Mouse (Mus musculus) embryonic stem cell, embryonic (primary cell): ENCODE data around the gene Gm20388.

Source experiments
- CTCF ChIA-PET, 4 experiments: fragments of 300-600 bp in 2 of 4; fragments of 350-600 bp in 2 of 4; sonication (Branson Sonifier 250); formaldehyde crosslinking; loops; one replicate each; lab custom pipeline; 2022; ENCODE audit warnings: inconsistent platforms in 2 of 4; lab: Charles Lee
- POLR2A ChIA-PET, 4 experiments: fragments of 300-600 bp in 2 of 4; fragments of 350-600 bp in 2 of 4; sonication (Branson Sonifier 250); formaldehyde crosslinking; loops; one replicate each; lab custom pipeline; 2022; ENCODE audit warnings: antibody characterized with exemption in 4 of 4, inconsistent platforms in 1 of 4; lab: Charles Lee

Gene Gm20388

GRCm38 (mm10) chr8:120876010-120876918 is 965.6 kb downstream of the Gm20388 start:
- CTCF ChIA-PET = no interaction called here
- POLR2A ChIA-PET = no interaction called here

- ChIA-PET CTCF (no interaction called here), POLR2A (no interaction called here)
Measured at GRCm38 (mm10) chr8:120877005-120877404, 966.4 kb downstream of the Gm20388 start.

- POLR2A ChIA-PET = no interaction called here
- CTCF ChIA-PET = interaction anchor here in 1 of 4 experiments (0.6 kb wide), 1 partner anchor 503 kb away, joined by 3 read pairs; no protein-coding TSS in a partner anchor
Measured at GRCm38 (mm10) chr8:120879928-120880327, 969.3 kb downstream of the Gm20388 start.

GRCm38 (mm10) chr8:120881634-120882033 is 971.0 kb downstream of the Gm20388 start:
- ChIA-PET CTCF (interaction anchor here in 2 of 4 experiments (0.6 to 1.1 kb wide), 4 partner anchors 54 to 491 kb away, joined by 3 read pairs; no protein-coding TSS in a partner anchor), POLR2A (no interaction called here)

- ChIA-PET CTCF (interaction anchor here in 3 of 4 experiments (0.6 to 0.7 kb wide), 4 partner anchors 51 to 564 kb away, joined by 4 to 14 read pairs (median 4); no protein-coding TSS in a partner anchor), POLR2A (interaction anchor here in 1 of 4 experiments (0.6 kb wide), 1 partner anchor 959 kb away, joined by 3 read pairs; no protein-coding TSS in a partner anchor)
Measured at GRCm38 (mm10) chr8:120882657-120883056, 972.0 kb downstream of the Gm20388 start.

- POLR2A ChIA-PET = interaction anchor here in 1 of 4 experiments (0.6 kb wide), 1 partner anchor 293 kb away, joined by 4 read pairs; no protein-coding TSS in a partner anchor
- CTCF ChIA-PET = interaction anchor here in 3 of 4 experiments (0.6 to 1.4 kb wide), 7 partner anchors 15 to 155 kb away, joined by 3 to 6 read pairs (median 4); no protein-coding TSS in a partner anchor
Measured at GRCm38 (mm10) chr8:120883369-120883768, 972.7 kb downstream of the Gm20388 start.

- ChIA-PET POLR2A (interaction anchor here in 2 of 4 experiments (0.6 to 0.7 kb wide), 3 partner anchors 69 to 388 kb away, joined by 4 to 7 read pairs (median 4); no protein-coding TSS in a partner anchor), CTCF (interaction anchor here in 2 of 4 experiments (0.5 to 1.4 kb wide), 7 partner anchors 14 to 539 kb away, joined by 3 to 6 read pairs (median 3); no protein-coding TSS in a partner anchor)
Measured at GRCm38 (mm10) chr8:120883853-120884252, 973.2 kb downstream of the Gm20388 start.

- ChIA-PET POLR2A (interaction anchor here in 1 of 4 experiments (0.7 kb wide), 1 partner anchor 733 kb away, joined by 4 read pairs; no protein-coding TSS in a partner anchor), CTCF (interaction anchor here in 3 of 4 experiments (0.7 to 1.4 kb wide), 3 partner anchors 13 to 550 kb away, joined by 3 to 7 read pairs (median 6); no protein-coding TSS in a partner anchor)
Measured at GRCm38 (mm10) chr8:120884881-120885280, 974.2 kb downstream of the Gm20388 start.

GRCm38 (mm10) chr8:120887254-120887653 is 976.6 kb downstream of the Gm20388 start:
- ChIA-PET POLR2A (interaction anchor here in 2 of 4 experiments (0.5 to 1.1 kb wide), 2 partner anchors 22 to 101 kb away, joined by 4 to 8 read pairs; no protein-coding TSS in a partner anchor), CTCF (interaction anchor here (0.5 to 2.5 kb wide), 33 partner anchors 10 to 1653 kb away, joined by 3 to 18 read pairs (median 3); no protein-coding TSS in a partner anchor)

GRCm38 (mm10) chr8:120888005-120888404 is 977.4 kb downstream of the Gm20388 start:
- POLR2A ChIA-PET = interaction anchor here in 1 of 4 experiments (1.1 kb wide), 1 partner anchor 21 kb away, joined by 4 read pairs; no protein-coding TSS in a partner anchor

GRCm38 (mm10) chr8:120889189-120889588 is 978.5 kb downstream of the Gm20388 start:
- CTCF ChIA-PET = interaction anchor here in 3 of 4 experiments (0.7 to 2.5 kb wide), 7 partner anchors 8 to 1367 kb away, joined by 3 to 18 read pairs (median 5); no protein-coding TSS in a partner anchor
- POLR2A ChIA-PET = no interaction called here

More at GRCm38 (mm10) chr8:120888005-120888404, 977.4 kb downstream of the Gm20388 start:
- CTCF ChIA-PET = interaction anchor here (0.6 to 2.5 kb wide), 25 partner anchors 9 to 655 kb away, joined by 3 to 18 read pairs (median 4); partner anchors contain the start of gene Irf8 (in 1 of the 4)

- CTCF ChIA-PET = interaction anchor here in 3 of 4 experiments (0.8 to 1.8 kb wide), 6 partner anchors 8 to 68 kb away, joined by 3 to 5 read pairs (median 5); no protein-coding TSS in a partner anchor
- POLR2A ChIA-PET = no interaction called here
Measured at GRCm38 (mm10) chr8:120890068-120890467, 979.4 kb downstream of the Gm20388 start.

GRCm38 (mm10) chr8:120895009-120895408 is 984.4 kb downstream of the Gm20388 start:
- CTCF ChIA-PET = interaction anchor here in 2 of 4 experiments (0.6 to 1.1 kb wide), 3 partner anchors 67 to 95 kb away, joined by 3 read pairs; no protein-coding TSS in a partner anchor
- POLR2A ChIA-PET = interaction anchor here in 1 of 4 experiments (0.6 kb wide), 1 partner anchor 487 kb away, joined by 3 read pairs; no protein-coding TSS in a partner anchor

GRCm38 (mm10) chr8:120895600-120895999 is 985.0 kb downstream of the Gm20388 start:
- CTCF ChIA-PET = interaction anchor here in 3 of 4 experiments (0.6 to 2.9 kb wide), 4 partner anchors 8 to 96 kb away, joined by 3 to 18 read pairs (median 3); no protein-coding TSS in a partner anchor
- POLR2A ChIA-PET = no interaction called here

GRCm38 (mm10) chr8:120896203-120896602 is 985.6 kb downstream of the Gm20388 start:
- POLR2A ChIA-PET = interaction anchor here in 1 of 4 experiments (0.6 kb wide), 1 partner anchor 249 kb away, joined by 3 read pairs; no protein-coding TSS in a partner anchor

GRCm38 (mm10) chr8:120898008-120898407 is 987.4 kb downstream of the Gm20388 start:
- ChIA-PET CTCF (interaction anchor here (0.5 to 2.9 kb wide), 19 partner anchors 8 to 649 kb away, joined by 3 to 18 read pairs (median 4); no protein-coding TSS in a partner anchor), POLR2A (interaction anchor here in 1 of 4 experiments (0.6 kb wide), 1 partner anchor 17 kb away, joined by 3 read pairs; no protein-coding TSS in a partner anchor)

More at GRCm38 (mm10) chr8:120896203-120896602, 985.6 kb downstream of the Gm20388 start:
- CTCF ChIA-PET = interaction anchor here in 2 of 4 experiments (1.1 to 2.9 kb wide), 3 partner anchors 8 to 68 kb away, joined by 3 to 18 read pairs (median 4); no protein-coding TSS in a partner anchor

GRCm38 (mm10) chr8:120898828-120899407 is 988.3 kb downstream of the Gm20388 start:
- CTCF ChIA-PET = interaction anchor here (0.6 to 1.4 kb wide), 6 partner anchors 12 to 205 kb away, joined by 3 to 8 read pairs (median 4); no protein-coding TSS in a partner anchor
- POLR2A ChIA-PET = interaction anchor here in 1 of 4 experiments (0.6 kb wide), 1 partner anchor 244 kb away, joined by 3 read pairs; no protein-coding TSS in a partner anchor
